Mouse (Mus musculus): Measurements from ENCODE around the gene Psip1.
A peak's percentile ranks its signal among the peaks of the same experiment; 100 is the strongest.
"Not testable (repeated sequence)": the region's sequence is repeated elsewhere in the genome, so short reads cannot be mapped to it uniquely, and the experiment has no call there.

Psip1 gene

DNA sequence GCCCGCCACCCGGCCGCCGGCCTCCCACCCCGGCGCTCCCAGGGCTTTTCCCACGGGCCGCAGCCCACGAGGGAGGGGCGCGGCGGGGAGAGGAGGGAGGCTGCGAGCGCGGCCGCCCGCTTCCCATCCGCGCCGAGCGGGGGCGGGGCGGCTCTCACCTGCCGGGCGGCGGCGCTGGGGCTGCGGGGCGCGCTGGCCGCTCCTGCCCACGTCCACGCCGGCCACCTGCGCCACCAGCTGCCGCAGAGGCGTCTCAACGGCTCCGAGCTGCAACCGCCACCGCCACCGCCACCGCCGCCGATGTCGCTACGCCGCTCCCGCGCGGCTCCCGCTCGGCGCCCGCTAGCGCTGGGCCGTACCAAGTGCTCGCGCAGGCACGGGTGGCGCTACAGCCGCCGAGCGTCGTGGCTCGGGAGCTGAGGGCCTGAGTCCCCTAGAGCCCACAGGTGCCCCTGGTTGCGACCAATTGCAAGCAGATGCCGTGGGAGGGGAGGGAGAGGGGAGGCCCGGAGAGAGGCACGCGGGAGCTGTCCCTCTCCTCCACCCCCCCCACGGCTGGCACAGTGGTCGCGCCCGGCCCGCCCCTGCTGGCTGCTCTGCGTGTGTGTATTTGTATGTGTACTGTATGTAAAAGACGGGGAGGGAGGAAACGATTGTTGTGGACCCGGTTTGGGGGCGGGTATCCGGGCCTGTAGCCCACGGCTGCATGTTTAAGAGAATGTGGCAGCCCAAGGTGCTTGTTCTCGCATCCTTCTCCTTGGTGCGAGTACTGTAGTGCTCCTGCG lies at the start of gene Psip1:
Gene Psip1, minus strand, starts transcription at position 343 of the 785 bp plus-strand sequence.
- peak; percentile 94 for DNase-seq

DNA sequence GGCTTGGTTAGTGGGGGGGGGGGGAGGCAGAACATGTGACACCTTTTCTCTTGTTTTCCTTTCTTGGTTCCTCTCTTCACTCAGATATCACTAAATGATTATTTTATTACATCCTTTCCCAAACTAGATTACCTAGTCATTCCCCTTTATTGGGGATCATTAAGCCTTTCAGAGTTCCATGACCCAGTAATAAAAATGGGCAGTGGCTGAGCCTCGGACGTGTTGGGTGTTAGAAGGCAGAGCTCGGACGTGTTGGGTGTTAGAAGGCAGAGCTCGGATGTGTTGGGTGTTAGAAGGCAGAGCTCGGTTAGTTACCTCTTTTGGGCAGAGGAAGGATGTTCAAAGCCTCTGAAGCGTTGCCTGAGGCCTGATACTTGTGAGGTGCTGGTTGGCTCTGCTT lies 47.8 kb upstream of the Psip1 start:
- no peak for DNase-seq

DNA sequence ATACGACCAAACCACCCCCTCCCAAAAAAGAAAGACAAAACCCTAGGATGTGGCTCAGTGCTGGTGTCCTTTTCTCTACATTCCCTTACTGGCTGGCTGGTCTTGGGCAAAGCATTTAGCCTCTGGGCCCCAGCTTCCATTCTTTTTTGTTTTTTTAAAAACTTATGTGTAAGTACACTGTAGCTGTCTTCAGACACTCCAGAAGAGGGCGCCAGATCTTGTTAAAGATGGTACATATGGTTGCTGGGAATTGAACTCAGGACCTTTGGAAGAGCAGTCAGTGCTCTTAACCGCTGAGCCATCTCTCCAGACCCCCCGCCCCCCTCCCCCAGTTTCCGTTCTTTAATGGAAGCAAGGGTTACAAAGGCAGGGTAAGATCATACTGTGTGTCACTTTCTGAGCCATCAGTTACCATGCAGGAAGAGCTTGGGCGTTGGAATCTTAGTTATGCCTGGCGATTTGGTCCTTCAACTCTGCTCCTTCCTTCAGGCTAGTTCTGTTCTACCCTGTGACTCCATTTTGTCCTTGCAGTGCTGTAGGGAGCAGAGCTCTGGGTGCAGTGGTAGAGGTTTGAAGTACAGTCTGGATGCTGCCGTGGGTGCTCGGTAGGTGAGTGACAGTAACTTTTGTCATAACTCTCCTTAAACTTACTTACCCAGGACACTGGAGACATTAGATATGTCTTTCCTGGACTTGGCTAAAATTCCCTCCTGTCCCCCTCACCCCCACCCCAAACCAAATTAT lies 47.1 kb upstream of the Psip1 start:
- DNase-seq, result no peak

DNA sequence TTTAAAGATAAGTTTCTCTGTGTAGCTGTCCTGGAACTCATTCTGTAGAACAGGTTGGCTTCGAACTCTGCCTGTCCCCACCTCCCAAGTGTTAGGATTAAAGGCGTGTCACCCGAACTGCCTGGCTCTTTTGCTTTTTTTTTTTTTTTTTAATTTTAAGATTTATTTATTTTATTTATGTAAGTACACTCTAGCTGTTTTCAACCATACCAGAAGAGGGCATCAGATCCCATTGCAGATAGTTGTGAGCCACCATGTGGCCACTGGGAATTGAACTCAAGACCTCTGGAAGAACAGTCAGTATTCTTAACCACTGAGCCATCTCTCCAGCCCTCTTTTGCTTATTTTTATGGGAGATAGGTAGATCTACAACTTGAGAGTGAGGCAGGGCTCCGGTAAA lies 43.8 kb upstream of the Psip1 start:
- not testable (repeated sequence) for DNase-seq

DNA sequence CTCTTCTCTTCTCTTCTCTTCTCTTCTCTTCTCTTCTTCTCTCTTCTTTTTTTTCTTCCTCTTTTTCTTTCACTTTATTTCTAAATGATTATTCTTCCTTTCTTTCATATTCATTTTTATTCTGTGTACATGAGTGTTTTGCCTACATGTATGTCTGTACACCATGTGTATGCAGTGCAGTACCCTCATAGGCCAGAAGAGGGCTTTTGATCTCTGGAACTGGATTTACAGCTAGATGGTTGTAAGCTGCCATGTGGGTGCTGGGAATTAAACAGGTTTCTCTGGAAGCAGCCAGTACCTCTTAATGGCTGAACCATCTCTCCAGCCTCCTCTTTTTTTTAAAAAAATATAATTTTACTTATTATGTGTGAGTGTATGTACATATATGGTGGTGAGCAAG lies 41.7 kb upstream of the Psip1 start:
- DNase-seq, result no peak

DNA sequence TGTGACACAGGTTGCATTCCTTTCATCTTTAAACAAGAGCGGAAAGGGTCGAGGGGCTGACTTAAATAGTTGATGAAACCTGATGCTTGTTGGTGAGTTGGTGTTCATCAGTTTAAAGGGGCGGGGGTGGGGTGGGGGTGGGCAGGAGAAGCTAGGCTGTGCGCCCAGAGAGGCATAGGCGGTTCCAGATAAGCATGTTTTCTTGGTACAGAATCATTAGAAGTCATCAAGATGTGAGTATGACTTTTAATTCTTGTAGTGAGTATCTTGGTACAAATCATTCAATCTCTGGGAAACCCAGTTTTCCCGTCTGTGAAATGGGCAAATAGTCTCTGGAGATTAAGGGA lies 40.7 kb upstream of the Psip1 start:
- no peak for DNase-seq

DNA sequence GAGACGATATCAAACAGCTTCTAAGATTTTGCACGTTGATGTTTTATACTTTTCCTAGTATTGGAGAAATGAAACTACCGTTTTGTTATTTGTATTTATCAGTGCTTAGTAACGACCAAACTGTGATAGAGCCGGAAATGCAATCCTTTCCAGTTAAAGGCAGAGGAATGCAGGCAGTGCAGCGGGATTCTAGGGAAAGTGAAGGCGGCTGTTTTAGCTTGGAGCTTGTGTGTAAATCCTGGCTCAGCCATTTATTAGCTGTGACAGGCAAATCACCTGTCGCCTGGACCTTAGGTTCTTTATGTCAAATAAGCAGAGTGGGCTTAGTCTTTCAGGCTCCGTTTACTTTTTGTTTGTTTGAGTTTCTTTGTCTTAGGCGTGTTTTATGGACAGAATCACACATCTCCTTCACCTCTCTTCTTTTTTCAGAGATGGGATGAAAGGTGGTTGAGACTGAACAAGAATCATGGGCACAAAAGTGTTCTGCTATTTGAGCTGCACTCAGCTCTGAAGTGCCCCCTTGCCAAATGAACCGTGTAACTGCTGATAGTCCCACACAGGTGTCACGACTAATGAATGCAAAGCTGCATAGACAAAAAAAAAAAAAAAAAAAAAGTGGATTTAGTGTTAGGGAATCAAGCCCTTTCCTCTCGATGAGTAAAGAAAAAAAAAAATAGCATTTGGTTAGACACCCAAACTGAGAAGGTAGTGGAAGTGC lies 40.2 kb upstream of the Psip1 start:
- DNase-seq, result no peak

DNA sequence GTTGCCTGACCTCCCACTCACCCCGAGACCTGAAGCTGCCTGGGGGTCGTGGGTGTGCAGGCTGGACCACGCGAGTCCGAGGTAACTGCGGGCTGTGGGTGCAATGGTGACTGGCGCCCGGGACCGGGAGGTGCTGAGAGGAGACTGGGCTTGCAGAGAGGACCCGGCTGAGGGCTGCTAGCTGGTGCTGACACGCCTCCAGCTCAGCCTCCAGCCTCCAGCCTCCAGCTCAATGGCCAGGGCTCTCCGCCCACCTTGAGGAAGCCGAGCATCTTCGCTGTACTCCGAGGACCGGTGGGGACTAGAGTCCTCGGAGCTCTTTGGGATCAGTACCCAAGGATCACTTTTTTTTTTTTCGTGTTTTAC lies 39.4 kb upstream of the Psip1 start:
- DNase-seq, result no peak

DNA sequence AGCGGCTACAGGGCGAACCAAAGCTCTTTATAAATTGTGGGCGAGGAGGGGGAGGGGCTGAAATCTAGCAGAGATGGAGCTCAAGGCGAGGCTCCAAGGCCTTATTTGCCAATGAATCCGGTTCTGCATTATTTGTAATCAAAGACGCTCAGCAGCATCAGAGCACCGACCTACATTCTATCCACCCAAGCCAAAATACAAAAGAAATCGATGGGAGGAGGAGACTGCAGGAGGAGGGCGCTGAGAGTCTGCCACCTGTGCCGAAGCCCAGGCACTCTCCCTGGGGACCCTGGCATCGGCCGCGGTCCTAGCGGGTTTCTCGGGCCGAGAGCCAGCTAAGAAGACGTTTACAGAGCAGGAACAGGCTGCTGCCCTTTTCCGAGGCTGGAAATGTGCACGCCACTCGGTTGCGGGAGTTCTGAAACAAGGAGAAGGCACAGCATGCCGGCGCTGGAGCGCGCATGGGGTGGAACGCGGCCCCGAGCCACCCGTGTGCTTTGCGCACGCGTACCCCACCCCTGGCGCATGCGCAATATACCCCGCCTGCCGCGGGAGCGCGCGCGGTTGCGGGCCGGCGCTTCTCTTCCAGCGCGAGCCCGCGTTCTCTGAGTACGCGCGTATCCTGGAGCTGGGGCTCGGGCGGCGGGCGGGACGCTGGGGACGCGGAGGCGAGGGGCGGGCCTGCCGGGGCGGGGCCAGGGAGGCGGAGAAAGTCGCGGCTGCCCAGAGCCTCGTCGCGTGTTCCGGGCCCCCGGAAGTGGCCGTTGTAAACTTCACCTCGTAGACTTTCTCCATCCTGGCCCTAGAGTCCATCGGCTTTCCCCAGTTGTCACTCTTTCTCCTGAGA lies 38.8 kb upstream of the Psip1 start, which contains the start of gene Ccdc171:
Gene Ccdc171, plus strand, starts transcription at position 703 of the 847 bp plus-strand sequence.
- DNase-seq, result peak; percentile 92

DNA sequence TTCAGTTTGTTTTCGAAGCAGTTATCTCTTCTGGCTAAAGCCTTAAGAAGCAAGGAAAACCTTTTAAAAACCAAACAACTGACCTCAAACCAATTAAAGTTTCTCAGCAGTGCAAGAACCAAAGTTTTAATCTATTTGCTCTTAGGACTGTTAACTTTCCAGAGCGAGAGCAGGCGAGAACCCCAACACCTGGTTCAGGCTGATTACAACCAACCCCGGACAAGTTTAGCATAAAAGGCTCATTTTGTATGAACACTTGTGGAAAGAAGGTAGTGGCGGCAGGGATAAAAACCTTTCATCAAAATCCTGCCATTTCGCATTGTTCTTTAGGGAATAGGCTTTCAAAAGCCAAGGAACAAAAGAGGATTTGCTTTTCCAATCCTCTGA lies 38.2 kb upstream of the Psip1 start:
- no peak for DNase-seq

DNA sequence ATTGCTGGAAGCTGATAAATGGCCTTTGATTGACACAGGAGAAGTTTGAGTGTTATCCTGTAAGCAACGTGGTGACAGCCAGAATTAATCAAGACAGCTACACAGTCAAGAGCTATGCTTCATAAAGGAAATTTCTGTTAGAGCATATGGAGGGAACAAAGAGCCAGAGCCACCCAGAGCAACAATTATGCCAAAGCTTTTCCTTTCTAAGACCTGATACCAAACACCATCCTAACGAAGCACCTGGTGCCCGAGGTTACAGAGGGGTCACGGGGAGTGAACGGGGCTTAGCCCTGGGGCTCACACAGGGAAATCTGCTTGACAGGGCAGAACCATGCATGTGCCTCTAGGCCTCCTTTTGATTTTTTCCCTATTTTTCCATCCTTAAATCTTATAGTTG lies 35.8 kb upstream of the Psip1 start:
- DNase-seq, result no peak

DNA sequence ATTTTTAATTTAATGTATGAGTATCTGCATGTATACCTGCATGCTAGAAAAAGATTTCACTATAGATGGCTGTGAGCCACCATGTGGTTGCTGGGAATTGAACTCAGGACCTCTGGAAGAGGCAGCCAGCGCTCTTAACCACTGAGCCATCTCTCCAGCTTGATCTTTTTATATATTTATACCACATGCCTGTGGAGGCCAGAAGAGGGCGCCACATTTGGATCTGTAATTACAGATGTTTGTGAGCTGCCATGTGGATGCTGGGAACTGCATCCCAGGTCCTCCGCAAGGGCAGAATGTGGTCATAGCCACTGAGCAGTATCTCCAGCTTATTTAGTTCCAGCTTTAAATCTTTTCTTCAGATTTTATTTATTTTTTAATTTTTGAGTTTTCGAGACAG lies 34.0 kb upstream of the Psip1 start:
- DNase-seq, result no peak

DNA sequence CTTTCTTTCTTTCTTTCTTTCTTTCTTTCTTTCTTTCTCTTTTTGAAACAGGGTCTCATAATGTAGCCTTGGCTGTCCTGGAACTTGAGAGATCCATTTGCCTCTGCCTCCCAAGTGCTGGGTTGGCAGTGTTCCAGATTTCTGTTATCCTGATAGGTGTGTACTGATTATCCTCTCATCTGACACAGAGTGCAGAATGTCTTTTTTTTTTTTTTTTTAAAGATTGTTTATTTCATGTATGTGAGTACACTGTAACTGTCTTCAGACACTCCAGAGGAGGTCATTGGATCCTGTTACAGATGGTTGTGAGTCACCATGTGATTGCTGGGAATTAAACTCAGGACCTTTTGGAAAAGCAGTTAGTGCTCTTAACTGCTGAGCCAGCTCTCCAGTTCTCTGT lies 33.5 kb upstream of the Psip1 start:
- DNase-seq, result no peak

DNA sequence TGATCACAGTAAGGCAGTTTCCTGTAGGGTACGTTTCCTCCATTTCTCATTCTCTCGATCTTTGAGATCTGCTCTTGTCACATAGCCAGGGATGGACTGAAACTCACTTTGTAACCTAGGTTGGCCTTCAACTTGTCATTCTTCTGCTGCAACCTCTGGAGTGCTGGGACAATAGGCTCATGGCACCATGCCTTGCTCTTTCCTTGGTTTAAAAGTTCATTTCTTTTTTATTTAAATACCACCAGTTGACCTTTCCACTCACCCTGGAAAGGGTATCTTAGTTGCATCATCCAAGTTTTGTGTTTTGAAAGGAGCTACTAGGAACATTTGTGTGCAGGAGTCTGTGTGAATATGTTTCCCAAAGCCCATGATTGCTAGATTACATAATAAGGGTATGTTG lies 32.9 kb upstream of the Psip1 start:
- DNase-seq, result no peak

DNA sequence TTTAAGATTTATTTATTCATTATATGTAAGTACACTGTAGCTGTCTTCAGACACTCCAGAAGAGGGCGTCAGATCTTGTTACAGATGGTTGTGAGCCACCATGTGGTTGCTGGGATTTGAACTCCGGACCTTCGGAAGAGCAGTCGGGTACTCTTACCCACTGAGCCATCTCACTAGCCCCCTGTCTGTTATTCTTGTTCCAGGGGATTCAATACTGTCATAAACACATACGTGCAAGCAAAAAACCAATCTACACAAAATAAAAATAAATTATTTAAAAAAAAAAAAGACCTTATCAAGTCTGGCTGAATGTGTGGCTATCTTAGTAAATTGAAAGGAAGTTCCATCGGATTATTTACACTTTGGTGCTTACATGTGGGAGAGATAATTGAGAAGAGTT lies 29.9 kb upstream of the Psip1 start:
- DNase-seq, result not testable (repeated sequence)

DNA sequence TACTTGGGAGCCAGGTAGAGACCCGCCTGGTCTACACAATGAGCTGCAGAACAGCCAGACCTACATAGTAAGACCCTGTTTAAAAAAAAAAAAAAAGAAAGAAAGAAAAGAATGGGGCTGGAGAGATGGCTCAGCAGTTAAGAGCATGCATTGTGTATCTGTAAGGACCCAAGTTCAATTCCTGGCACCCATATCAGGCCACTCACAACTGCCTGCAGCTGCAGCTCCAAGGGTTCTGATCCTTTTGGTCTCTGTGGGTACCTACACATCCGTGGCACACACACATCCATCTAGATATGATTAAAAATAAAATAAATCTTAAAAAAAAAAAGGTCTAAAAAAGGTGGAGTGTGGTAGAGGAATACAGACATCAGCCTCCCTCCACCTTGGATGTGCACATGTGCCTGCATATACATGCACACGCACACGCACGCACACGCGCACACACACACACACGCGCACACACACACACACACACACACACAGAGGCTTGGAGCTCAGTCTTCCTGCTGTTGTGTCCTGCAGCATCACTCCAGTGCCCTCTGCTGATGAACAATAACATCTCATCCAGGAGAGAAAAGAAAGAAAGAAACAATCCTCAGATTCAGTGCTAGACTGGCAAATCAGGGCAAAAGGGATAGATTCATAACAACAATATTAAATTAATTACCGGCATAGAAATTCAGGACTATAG lies 28.9 kb upstream of the Psip1 start:
- DNase-seq, result no peak

DNA sequence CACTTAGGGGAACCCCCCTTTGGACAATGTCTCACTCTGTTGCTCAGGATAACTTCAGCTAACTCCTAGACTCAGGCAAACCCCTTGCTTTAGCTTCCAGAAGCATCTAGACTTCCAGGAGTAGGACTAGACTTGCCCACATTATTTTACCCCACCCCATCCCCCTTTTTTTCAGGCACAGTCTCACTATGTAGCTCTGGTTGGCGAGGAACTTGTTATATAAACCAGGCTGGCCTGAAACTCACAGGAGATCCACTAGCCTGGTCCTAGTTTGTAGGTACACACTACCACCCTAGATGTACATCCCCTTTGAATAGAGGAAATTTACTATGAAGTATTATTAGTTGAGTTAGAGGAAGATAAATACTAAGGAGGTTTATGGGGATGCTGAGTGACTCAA lies 27.9 kb upstream of the Psip1 start:
- no peak for DNase-seq

DNA sequence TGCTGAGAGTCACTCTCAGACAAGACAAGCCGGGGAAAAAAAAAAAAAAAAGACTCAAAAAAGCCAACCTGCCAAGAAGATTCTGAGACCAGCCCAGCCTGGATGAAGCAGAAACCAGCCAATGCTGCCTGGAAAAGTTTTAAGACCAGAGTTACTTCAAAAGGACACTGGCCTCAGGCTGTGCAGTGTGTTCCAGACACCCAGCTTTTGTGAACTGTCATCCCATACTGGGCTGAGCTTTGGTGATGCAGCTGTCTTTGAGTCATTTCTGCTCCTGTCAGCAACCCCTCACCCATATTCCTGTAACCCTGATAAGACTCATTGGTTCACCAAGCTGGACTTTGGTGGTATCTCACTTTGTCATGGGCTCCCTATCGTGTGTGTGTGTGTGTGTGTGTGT lies 26.4 kb upstream of the Psip1 start:
- DNase-seq, result no peak

DNA sequence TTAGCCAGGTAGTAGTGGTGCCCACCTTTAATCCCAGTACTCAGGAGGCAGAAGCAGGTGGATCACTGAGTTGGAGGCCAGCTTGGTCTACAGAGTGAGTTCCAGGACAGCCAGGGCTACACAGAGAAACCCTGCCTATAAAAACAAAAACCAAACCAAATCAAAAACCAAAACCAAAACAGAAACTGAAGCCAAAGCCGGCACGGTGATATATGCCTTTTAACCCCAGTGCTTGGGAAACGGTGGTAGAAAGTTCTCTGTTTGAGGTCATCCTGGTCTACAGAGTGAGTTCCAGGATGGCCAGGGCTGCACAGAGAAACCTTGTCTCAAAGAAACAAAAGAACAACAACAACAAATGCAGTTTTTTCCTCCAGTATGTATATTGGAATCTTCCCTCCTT lies 26.0 kb upstream of the Psip1 start:
- no peak for DNase-seq

DNA sequence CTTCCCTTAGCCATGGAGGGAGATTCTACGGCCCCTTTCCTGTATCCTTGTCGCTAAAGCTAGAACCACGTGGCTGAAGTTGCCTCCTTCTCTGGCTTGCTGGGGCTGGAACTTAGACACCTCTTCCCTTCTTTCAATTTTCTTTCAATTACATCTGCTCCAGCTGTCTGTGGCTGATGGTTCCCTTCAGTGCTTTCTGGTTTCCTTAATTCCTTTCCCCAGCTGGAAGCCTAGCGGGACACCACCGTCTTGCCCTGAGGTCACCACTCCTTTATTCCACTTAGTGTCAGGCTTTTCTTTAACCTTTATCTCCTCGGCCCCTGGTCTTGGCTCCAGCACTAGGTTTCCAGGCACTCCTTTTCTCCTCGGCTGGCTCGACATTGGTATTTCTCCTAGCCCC lies 24.8 kb upstream of the Psip1 start:
- DNase-seq, result no peak

DNA sequence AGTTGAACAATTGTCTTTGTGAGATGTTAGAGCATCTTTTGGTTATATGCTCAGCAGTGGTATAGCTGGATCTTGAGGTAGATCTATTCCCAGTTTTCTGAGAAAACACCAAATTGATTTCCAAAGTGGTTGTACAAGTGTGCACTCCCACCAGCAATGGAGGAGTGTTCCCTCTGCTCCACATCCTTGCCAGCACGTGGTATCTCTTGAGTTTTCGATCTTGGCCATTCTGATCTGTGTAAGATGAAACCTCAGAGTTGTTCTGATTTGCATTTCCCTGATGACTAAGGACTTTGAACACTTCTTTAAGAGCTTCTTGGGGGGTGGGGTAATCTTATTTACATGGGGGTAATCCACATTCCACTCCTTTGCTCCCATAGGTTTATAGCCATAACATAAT lies 23.3 kb upstream of the Psip1 start:
- no peak for DNase-seq

DNA sequence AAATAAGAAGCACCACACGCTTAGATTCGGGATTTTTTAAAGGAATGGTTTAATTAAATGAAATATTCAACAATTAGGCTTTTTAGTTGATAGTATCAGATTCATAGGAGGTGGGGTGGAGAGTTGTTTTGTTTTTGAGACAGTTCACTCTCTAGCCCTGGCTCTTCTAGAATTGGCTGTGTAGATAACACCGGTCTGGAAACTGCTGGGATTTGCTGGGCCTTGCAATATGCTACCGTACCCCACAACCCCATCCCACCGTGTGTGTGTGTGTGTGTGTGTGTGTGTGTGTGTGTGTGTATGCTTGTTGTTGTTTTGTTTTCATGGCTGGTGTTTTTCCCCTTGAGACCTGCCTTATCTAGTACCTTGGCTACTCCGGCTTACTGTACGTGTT lies 14.8 kb upstream of the Psip1 start:
- no peak for DNase-seq

Measured in cerebellum, adult 8-10 months (tissue).